ENCODE assay signal across 8 mouse cellular contexts in the genomic region with DNA sequence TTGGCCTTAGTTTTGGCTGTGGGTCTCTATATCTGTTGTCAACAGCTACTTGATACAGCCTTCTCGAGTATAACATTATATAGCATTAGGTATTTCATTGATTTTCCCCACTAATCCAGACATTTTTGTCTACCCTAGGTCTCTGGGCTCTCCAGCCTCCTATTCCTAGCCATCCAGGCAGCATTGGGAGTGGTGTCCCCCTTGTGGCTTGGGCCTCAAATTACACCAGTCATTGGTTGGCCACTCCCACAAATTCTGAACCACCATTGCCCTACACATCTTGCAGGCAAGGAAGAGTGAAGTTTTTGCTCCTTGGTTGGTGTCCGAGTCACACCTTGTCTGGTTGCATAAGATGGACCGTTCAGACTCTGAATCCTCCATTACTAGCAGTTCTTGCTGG. TPM values are rescaled to one million over a fixed set of nuclear protein-coding genes. Genes with fewer than 3 reads are reported as not detected.
A peak's percentile ranks its signal among the peaks of the same experiment; 100 is the strongest.
DNase-seq lines count a peak whose midpoint lies in the region; ATAC-seq and TF ChIP-seq lines count a peak whose summit lies in the region.

No protein-coding gene starts in this region.

- no peak for TF ChIP-seq EP300 in heart, postnatal 0 days (IDR thresholded peaks at IDR 0.05; ENCODE audit: low read depth)

- H3K4me1 ChIP-seq in heart, postnatal 0 days (ENCODE audit: control insufficient read depth, insufficient read depth) = no peaks in the 10 kb centered on the region

- H3K4me3 ChIP-seq in heart, postnatal 0 days (ENCODE audit: low read depth, low read length) = no peak overlapping the region

- TF ChIP-seq CTCF in heart, postnatal 0 days (IDR thresholded peaks at IDR 0.05; ENCODE audit: low read depth) = peak; percentile 69

- H3K27me3 ChIP-seq in heart, postnatal 0 days (ENCODE audit: control insufficient read depth, insufficient read depth, low read length) = no peaks in the 10 kb centered on the region

- H3K9me3 ChIP-seq in heart, postnatal 0 days (replicated peaks; ENCODE audit: control insufficient read depth, low read length) = no peaks in the 10 kb centered on the region

- H3K4me2 ChIP-seq in heart, postnatal 0 days (ENCODE audit: low read depth, low read length) = no peak overlapping the region

- peak; percentile 64 for ATAC-seq in activated CD4-positive, CD25-positive, alpha-beta regulatory T cell, adult 4 months
- ATAC-seq in heart, postnatal 0 days (ENCODE audit: insufficient read depth, low read depth) = no peak; the same call in 1 of the 2 replicates

- 64% methylated on average over 3 of the region's 3 CpGs for WGBS in heart, postnatal 0 days

- intact Hi-C loops in gastrocnemius, postnatal 36 days (cut with DNase I) = loop anchor here (5.0 kb wide), 1 partner anchor 129 kb away; a partner anchor contains a TSS

- peak; percentile 24 for DNase-seq in gastrocnemius, adult 18-20 months (ENCODE audit: low spot score)
- no peak for DNase-seq in gastrocnemius, postnatal 36 days
- peak; percentile 40 for DNase-seq in 416B (ENCODE audit: low read depth)
- peak; percentile 47 for DNase-seq in heart, postnatal 0 days (ENCODE audit: low spot score)
- peak; percentile 11 to 40 for DNase-seq in lung, adult 18-20 months
- no peak for DNase-seq in layer of hippocampus, adult 11-12 months (ENCODE audit: low spot score)
- no peak for DNase-seq in layer of hippocampus, postnatal 14 days (ENCODE audit: low spot score in 2 of 2)

- no peak overlapping the region for H3K9ac ChIP-seq in heart, postnatal 0 days (replicated peaks; ENCODE audit: low read depth, low read length)

- H3K27ac ChIP-seq in heart, postnatal 0 days (ENCODE audit: low read depth) = no peak overlapping the region

- no peaks in the 10 kb centered on the region for H3K36me3 ChIP-seq in heart, postnatal 0 days (replicated peaks; ENCODE audit: control insufficient read depth, insufficient read depth, low read length)

RNA-seq across cellular contexts. Expression of a gene that starts 33.3 kb away (rescaled TPM):
- total RNA-seq in gastrocnemius, adult 18-20 months (2021) = 1,000 to 10,000 TPM; 2,006 to 2,015 TPM
- 1,000 to 10,000 TPM; 1,485 to 1,638 TPM for total RNA-seq in gastrocnemius, postnatal 36 days (2021)
- polyA plus RNA-seq in activated CD4-positive, CD25-positive, alpha-beta regulatory T cell, adult 4 months (2017; shearing (Covaris generic)) = 10 to 100 TPM; 19.3 to 20.7 TPM
- 194 and 238 TPM in 2 replicates for total RNA-seq in heart, postnatal 0 days (2014; rRNA removed; ENCODE audit: low replicate concordance)
- polyA plus RNA-seq in heart, postnatal 0 days (2015; fragmentation: Nextera tagmentation; extraction: Ambion mirVana) = 54.6 and 61.7 TPM in 2 replicates
- total RNA-seq in layer of hippocampus, postnatal 14 days (2021) = 10 to 100 TPM; 70.0 to 72.3 TPM

Comparison
In these comparisons a context has a peak if more than half of its experiments do, and no peak if none do; other contexts are left out.
1. DNase-seq: peak in gastrocnemius, adult 18-20 months (single experiment), 416B (single experiment), heart, postnatal 0 days (single experiment) and lung, adult 18-20 months (2 of 2); none in gastrocnemius, postnatal 36 days (0 of 2), layer of hippocampus, adult 11-12 months (single experiment) and layer of hippocampus, postnatal 14 days (0 of 2).